Mouse (Mus musculus): ENCODE measurements around the gene Nr2c2. TPM values are rescaled to one million over a fixed set of nuclear protein-coding genes. Genes with fewer than 3 reads are reported as not detected.
A peak's percentile ranks its signal among the peaks of the same experiment; 100 is the strongest.

Nr2c2 gene
- polyA plus RNA-seq, 1 experiment = 14.3 TPM

DNA sequence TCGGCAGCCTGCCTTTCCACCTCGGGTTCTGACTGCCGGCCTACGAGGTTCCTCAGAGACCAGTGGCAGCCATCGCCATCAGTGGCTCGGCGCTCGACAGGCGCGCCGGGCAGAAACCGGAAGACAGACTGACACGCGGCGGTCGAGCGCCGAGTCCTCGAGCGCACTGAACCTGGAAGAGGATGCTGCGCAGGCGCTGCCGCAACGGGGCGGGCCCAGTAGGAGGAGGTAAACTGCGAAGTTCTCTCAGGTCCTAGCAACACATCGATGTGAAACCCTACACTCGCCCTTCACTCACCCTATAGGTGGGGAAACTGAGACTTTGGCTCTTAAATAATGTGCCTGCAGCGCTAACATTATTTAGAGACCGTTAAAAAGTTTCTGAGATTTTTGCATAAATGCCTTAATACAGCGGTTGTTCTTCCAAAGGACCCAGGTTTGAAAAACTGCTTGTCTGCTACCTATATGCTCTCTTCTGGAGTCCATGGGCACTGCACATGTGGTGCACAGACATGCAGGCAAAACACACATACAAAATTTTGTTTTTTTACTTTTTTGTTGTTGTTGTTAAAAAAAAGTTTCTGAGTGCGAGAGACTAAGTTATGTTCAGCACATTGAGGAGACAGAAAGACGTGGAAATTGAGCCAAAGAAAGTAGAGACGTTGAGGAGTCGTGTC, 123.7 kb downstream of the Nr2c2 start, which contains the start of gene Rbsn:
TSS of gene Rbsn (minus strand) at position 153 of the 677 bp plus-strand sequence.
- peaks cover 3% of the 10 kb centered on the region; the same call in 1 of the 2 replicates for H3K36me3 ChIP-seq (ENCODE audit: control insufficient read depth, insufficient read depth, low read length)
- peaks cover 6% of the 10 kb centered on the region; the same call in 1 of the 2 replicates for H3K4me1 ChIP-seq (ENCODE audit: control insufficient read depth, insufficient read depth, insufficient read length)
- 11% methylated on average over 35 of the region's 35 CpGs for WGBS
- H3K4me3 ChIP-seq (ENCODE audit: extremely low read depth, insufficient read depth, insufficient read length) = peak within 1 kb of the TSS; percentile 100
- peak; percentile 84 to 93 for DNase-seq (ENCODE audit: low read depth in 1 of 2, low spot score in 2 of 2)
- TF ChIP-seq CTCF (IDR thresholded peaks at IDR 0.05; ENCODE audit: extremely low read depth, insufficient read depth, insufficient read length, insufficient replicate concordance) (no peak), POLR2A (IDR thresholded peaks at IDR 0.05; ENCODE audit: low read depth, low read length) (peak; percentile 36)
- H3K27ac ChIP-seq (ENCODE audit: insufficient read depth, low read length) = peak within 1 kb of the TSS; percentile 69
- H3K27me3 ChIP-seq (ENCODE audit: control insufficient read depth, insufficient read depth, low read length) = no peaks in the 10 kb centered on the region

DNA sequence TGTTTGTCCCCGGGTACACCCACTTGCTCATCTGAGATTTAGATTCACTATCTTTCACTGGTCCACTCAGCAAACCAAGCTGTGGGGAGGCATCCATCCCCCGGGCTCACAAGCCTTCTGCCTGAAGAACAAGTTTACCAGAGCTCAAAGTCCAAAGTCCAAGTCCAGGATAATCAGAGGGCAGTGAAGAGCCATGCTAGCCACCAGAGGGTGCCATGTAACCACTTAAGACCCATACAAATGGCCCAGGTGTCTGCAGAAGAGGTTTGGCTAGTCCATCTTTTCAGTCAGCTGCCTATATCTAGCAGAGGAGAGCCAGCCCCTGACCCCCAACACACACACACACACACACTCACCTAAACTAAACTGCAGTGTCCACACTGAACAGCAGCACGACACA, 128.3 kb downstream of the Nr2c2 start:
- Histone ChIP-seq H3K4me1 (ENCODE audit: control insufficient read depth, insufficient read depth, insufficient read length) (no peaks in the 10 kb centered on the region), H3K27me3 (ENCODE audit: control insufficient read depth, insufficient read depth, low read length) (no peaks in the 10 kb centered on the region), H3K36me3 (ENCODE audit: control insufficient read depth, insufficient read depth, low read length) (no peaks in the 10 kb centered on the region), H3K4me3 (ENCODE audit: extremely low read depth, insufficient read depth, insufficient read length) (no peak overlapping the region), H3K27ac (ENCODE audit: insufficient read depth, low read length) (no peak overlapping the region)
- 47% methylated on average over 3 of the region's 3 CpGs for WGBS
- TF ChIP-seq CTCF (IDR thresholded peaks at IDR 0.05; ENCODE audit: extremely low read depth, insufficient read depth, insufficient read length, insufficient replicate concordance) = peak; percentile 19; the same call in 1 of the 2 replicates
- TF ChIP-seq POLR2A (IDR thresholded peaks at IDR 0.05; ENCODE audit: low read depth, low read length) = no peak
- peak; percentile 13 to 17 for DNase-seq (ENCODE audit: low read depth in 1 of 2, low spot score in 2 of 2)

DNA sequence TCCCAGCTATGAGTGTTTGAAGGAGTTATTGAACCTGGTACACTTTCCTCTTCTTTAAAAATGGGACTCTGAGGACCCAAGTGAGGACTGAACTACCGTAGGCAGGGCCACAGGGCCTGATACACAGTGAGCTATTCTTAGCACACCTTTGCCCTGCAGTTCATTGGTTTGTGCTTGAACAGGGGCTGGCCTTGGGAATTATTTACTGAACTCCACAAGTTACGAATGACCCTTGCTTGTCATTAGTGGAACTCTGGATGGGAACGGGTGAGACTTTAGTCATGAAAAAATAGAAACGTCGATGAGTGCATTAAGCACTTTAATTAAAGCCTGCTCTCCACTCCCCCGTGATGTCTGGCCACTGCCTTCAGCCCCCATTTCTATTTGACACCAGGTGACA, 130.4 kb downstream of the Nr2c2 start:
- Histone ChIP-seq H3K4me3 (ENCODE audit: extremely low read depth, insufficient read depth, insufficient read length) (no peak overlapping the region), H3K4me1 (ENCODE audit: control insufficient read depth, insufficient read depth, insufficient read length) (no peaks in the 10 kb centered on the region), H3K36me3 (ENCODE audit: control insufficient read depth, insufficient read depth, low read length) (no peaks in the 10 kb centered on the region), H3K27ac (ENCODE audit: insufficient read depth, low read length) (no peak overlapping the region), H3K27me3 (ENCODE audit: control insufficient read depth, insufficient read depth, low read length) (no peaks in the 10 kb centered on the region)
- WGBS = 84% methylated on average over 6 of the region's 6 CpGs
- no peak for DNase-seq (ENCODE audit: low read depth in 1 of 2, low spot score in 2 of 2)
- TF ChIP-seq CTCF (IDR thresholded peaks at IDR 0.05; ENCODE audit: extremely low read depth, insufficient read depth, insufficient read length, insufficient replicate concordance) (no peak), POLR2A (IDR thresholded peaks at IDR 0.05; ENCODE audit: low read depth, low read length) (no peak)

DNA sequence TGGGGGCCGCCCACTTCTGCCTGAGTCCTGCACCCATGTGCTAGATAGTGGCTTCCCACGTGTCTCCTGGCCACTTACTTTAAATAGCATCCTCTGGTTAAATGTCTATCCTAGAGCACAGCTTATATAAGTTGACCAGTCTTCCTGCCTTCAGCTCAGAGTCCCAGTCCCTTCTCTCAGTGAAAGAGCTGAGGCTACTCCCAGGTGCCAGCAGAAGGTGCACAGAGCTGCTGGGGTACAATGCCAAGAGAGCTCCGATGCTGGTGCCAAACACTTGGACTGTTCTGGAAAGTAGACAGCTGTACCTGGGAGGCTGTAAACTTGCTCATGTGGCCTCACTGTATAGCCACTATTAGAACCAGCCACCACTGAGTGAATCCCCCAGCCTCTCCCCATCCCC, 130.8 kb downstream of the Nr2c2 start:
- Histone ChIP-seq H3K27me3 (ENCODE audit: control insufficient read depth, insufficient read depth, low read length) (no peaks in the 10 kb centered on the region), H3K36me3 (ENCODE audit: control insufficient read depth, insufficient read depth, low read length) (no peaks in the 10 kb centered on the region), H3K27ac (ENCODE audit: insufficient read depth, low read length) (no peak overlapping the region), H3K4me1 (ENCODE audit: control insufficient read depth, insufficient read depth, insufficient read length) (no peaks in the 10 kb centered on the region), H3K4me3 (ENCODE audit: extremely low read depth, insufficient read depth, insufficient read length) (no peak overlapping the region)
- TF ChIP-seq POLR2A (IDR thresholded peaks at IDR 0.05; ENCODE audit: low read depth, low read length) (no peak), CTCF (IDR thresholded peaks at IDR 0.05; ENCODE audit: extremely low read depth, insufficient read depth, insufficient read length, insufficient replicate concordance) (no peak)
- 83% methylated on average over 3 of the region's 3 CpGs for whole genome bisulfite sequencing
- no peak for DNase-seq (ENCODE audit: low read depth in 1 of 2, low spot score in 2 of 2)

Other genes with a start within 250 kb of the Nr2c2 start
- 2.0 and 2.4 TPM in 2 replicates for gene Ccdc174, start 213.3 kb upstream of the Nr2c2 start, polyA plus RNA-seq (2012; rRNA removed)
- 0.14 and 0.16 TPM in 2 replicates for gene 4930590J08Rik, start 188.6 kb upstream of the Nr2c2 start, polyA plus RNA-seq (2012; rRNA removed)
- gene Fgd5, start 112.5 kb upstream of the Nr2c2 start, polyA plus RNA-seq (2012; rRNA removed) = 5.9 and 7.1 TPM in 2 replicates
- 4.4 and 5.9 TPM in 2 replicates for gene Mrps25, start 92.6 kb downstream of the Nr2c2 start, polyA plus RNA-seq (2012; rRNA removed)
- gene Rbsn, start 123.5 kb downstream of the Nr2c2 start, polyA plus RNA-seq (2012; rRNA removed) = 5.2 and 5.4 TPM in 2 replicates
- not detected in 2 replicates for gene Trh, start 153.3 kb downstream of the Nr2c2 start, polyA plus RNA-seq (2012; rRNA removed)